Mouse (Mus musculus): ENCODE data around the gene Katnal1. TPM values are rescaled to one million over a fixed set of nuclear protein-coding genes. Genes with fewer than 3 reads are reported as not detected.

Katnal1 gene
- polyA plus RNA-seq, 1 experiment from 2014 or later, result 21.0 TPM

GRCm38 (mm10) chr5:148965691-148966333, 36.7 kb upstream of the Katnal1 start:
- Histone ChIP-seq H3K4me3 (no peak overlapping the region), H3K36me3 (no peaks in the 10 kb centered on the region), H3K4me2 (replicated peaks) (peak overlapping the region; percentile 36), H3K4me1 (peaks cover 52% of the 10 kb centered on the region), H3K27me3 (no peaks in the 10 kb centered on the region), H3K27ac (peak overlapping the region; percentile 81), H3K9ac (peak overlapping the region; percentile 20; the same call in 1 of the 2 replicates), H3K9me3 (no peaks in the 10 kb centered on the region)
- peak; percentile 78 for ATAC-seq (ENCODE audit: low FRiP score, low read depth)
- 6% methylated on average over 13 of the region's 13 CpGs for WGBS

DNA sequence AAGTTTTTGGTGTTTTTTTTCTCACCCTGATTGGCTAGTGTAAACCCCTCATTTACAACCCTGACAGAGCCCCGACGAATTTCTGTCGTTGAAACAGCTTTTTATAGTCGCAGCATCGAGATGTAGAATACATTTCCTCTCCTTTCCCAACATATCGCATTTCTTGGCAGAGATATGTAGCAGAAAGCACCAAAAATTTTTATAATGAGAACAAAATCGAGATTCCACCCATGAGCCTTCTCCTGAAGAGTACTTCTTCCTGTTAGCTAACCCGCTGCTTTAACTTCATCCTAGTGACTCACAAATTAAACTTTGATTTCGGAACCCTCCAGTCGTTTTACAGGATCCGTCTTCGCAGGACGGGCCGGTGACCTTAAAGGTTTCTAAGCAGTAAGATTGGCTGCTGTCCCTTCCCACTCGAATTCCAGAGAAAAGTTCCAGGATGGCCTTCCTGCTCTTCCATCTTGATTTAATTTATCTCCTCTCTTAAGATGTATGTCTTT, 36.0 kb upstream of the Katnal1 start:
- Histone ChIP-seq H3K27ac (peak overlapping the region; percentile 81), H3K9ac (no peak overlapping the region), H3K4me2 (replicated peaks) (peak overlapping the region; percentile 36), H3K9me3 (no peaks in the 10 kb centered on the region), H3K4me3 (no peak overlapping the region), H3K36me3 (no peaks in the 10 kb centered on the region), H3K27me3 (no peaks in the 10 kb centered on the region), H3K4me1 (peaks cover 56% of the 10 kb centered on the region)
- 34% methylated on average over 15 of the region's 15 CpGs for WGBS
- ATAC-seq (ENCODE audit: low FRiP score, low read depth), result no peak

GRCm38 (mm10) chr5:148964251-148964650, 35.1 kb upstream of the Katnal1 start:
- Histone ChIP-seq H3K9ac (no peak overlapping the region), H3K27me3 (no peaks in the 10 kb centered on the region), H3K4me3 (no peak overlapping the region), H3K4me1 (peaks cover 56% of the 10 kb centered on the region), H3K9me3 (no peaks in the 10 kb centered on the region), H3K27ac (peak overlapping the region; percentile 22; the same call in 1 of the 2 replicates), H3K4me2 (replicated peaks) (no peak overlapping the region), H3K36me3 (no peaks in the 10 kb centered on the region)
- no peak for ATAC-seq (ENCODE audit: low FRiP score, low read depth)
- WGBS, result 88% methylated on average over 1 of the region's 1 CpGs

GRCm38 (mm10) chr5:148960211-148960610, 31.1 kb upstream of the Katnal1 start:
- H3K4me1 ChIP-seq, result peaks cover 33% of the 10 kb centered on the region
- no peak overlapping the region for H3K4me3 ChIP-seq
- 60% methylated on average over 10 of the region's 10 CpGs for WGBS
- H3K27me3 ChIP-seq, result no peaks in the 10 kb centered on the region
- no peaks in the 10 kb centered on the region for H3K9me3 ChIP-seq
- H3K4me2 ChIP-seq (replicated peaks), result peak overlapping the region; percentile 87
- peak overlapping the region; percentile 7; the same call in 1 of the 2 replicates for H3K27ac ChIP-seq
- no peak for ATAC-seq (ENCODE audit: low FRiP score, low read depth)
- peak overlapping the region; percentile 57 for H3K9ac ChIP-seq
- no peaks in the 10 kb centered on the region for H3K36me3 ChIP-seq

DNA sequence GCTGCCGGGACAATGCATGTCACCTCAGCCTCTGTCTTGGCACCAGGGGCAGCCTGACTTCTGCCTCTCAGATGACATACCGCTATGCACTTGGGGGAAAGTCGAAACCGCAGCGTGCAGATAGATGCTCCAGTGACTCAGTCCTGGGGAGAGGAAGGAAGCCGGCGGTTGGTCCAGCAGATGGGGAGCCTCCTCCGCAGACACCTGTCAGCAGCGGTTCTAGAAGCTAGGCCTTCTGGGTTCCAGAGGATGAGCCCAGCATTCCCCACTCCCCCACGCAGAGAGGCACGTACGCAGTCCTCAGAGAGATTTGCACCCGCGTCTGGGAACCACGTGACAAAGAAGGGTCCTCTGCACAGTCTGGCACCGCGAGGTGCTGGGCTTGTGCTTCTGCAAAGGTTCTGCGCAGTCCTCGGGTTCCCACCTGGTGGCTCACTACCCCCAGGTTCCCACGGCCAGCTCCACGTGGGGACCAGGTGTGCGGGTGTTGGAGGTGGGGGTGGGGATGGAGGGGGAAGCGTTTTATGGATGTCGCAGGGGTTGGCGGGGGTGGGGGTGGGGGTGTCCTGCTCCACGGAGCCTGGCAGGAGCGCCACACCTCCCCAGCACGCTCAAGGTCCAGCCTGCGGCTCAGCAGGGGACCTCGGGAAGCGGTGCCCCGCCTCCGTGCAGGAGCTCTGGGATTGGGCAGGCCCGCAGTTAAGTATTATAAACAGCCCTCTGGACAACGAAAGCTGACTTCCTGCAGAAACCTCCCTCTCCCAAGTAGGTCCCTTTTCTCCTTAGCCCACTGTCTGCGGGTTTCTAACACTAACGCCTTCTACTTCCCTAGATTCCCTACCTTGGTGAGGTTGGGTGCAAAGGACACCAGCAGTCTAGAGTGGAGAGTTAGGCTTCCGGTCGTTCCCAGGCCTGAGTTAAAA, 30.2 kb upstream of the Katnal1 start:
- no peaks in the 10 kb centered on the region for H3K27me3 ChIP-seq
- peak overlapping the region; percentile 7; the same call in 1 of the 2 replicates for H3K27ac ChIP-seq
- peaks cover 26% of the 10 kb centered on the region for H3K4me1 ChIP-seq
- no peaks in the 10 kb centered on the region for H3K9me3 ChIP-seq
- H3K36me3 ChIP-seq, result no peaks in the 10 kb centered on the region
- peak; percentile 73 for ATAC-seq (ENCODE audit: low FRiP score, low read depth)
- peak overlapping the region; percentile 45 for H3K4me3 ChIP-seq
- H3K9ac ChIP-seq, result peak overlapping the region; percentile 57
- peak overlapping the region; percentile 87 for H3K4me2 ChIP-seq (replicated peaks)
- 1% methylated on average over 39 of the region's 39 CpGs for WGBS

GRCm38 (mm10) chr5:148958355-148958754, 29.2 kb upstream of the Katnal1 start:
- no peaks in the 10 kb centered on the region for H3K9me3 ChIP-seq
- H3K4me3 ChIP-seq, result 0 out of 2 replicates have a peak overlapping the region, but pooled peaks have one; percentile 45
- H3K4me2 ChIP-seq (replicated peaks), result no peak overlapping the region
- no peaks in the 10 kb centered on the region for H3K27me3 ChIP-seq
- no peak overlapping the region for H3K27ac ChIP-seq
- H3K4me1 ChIP-seq, result peaks cover 25% of the 10 kb centered on the region
- 44% methylated on average over 9 of the region's 9 CpGs for WGBS
- H3K36me3 ChIP-seq, result no peaks in the 10 kb centered on the region
- ATAC-seq (ENCODE audit: low FRiP score, low read depth), result no peak
- no peak overlapping the region for H3K9ac ChIP-seq

- H3K36me3 ChIP-seq, result no peaks in the 10 kb centered on the region
- WGBS, result 49% methylated on average over 9 of the region's 9 CpGs
- H3K4me1 ChIP-seq, result peaks cover 25% of the 10 kb centered on the region
- H3K9me3 ChIP-seq, result no peaks in the 10 kb centered on the region
- ATAC-seq (ENCODE audit: low FRiP score, low read depth), result no peak
- no peak overlapping the region for H3K4me2 ChIP-seq (replicated peaks)
- H3K9ac ChIP-seq, result no peak overlapping the region
- H3K27me3 ChIP-seq, result no peaks in the 10 kb centered on the region
- no peak overlapping the region for H3K4me3 ChIP-seq
- no peak overlapping the region for H3K27ac ChIP-seq
Measured at GRCm38 (mm10) chr5:148956898-148957535, 27.9 kb upstream of the Katnal1 start.

GRCm38 (mm10) chr5:148956091-148956490, 27.0 kb upstream of the Katnal1 start:
- no peaks in the 10 kb centered on the region for H3K36me3 ChIP-seq
- no peaks in the 10 kb centered on the region for H3K9me3 ChIP-seq
- H3K9ac ChIP-seq, result no peak overlapping the region
- H3K4me3 ChIP-seq, result no peak overlapping the region
- no peak for ATAC-seq (ENCODE audit: low FRiP score, low read depth)
- no peak overlapping the region for H3K4me2 ChIP-seq (replicated peaks)
- no peaks in the 10 kb centered on the region for H3K27me3 ChIP-seq
- H3K4me1 ChIP-seq, result peaks cover 26% of the 10 kb centered on the region
- WGBS, result 87% methylated on average over 9 of the region's 9 CpGs
- no peak overlapping the region for H3K27ac ChIP-seq

DNA sequence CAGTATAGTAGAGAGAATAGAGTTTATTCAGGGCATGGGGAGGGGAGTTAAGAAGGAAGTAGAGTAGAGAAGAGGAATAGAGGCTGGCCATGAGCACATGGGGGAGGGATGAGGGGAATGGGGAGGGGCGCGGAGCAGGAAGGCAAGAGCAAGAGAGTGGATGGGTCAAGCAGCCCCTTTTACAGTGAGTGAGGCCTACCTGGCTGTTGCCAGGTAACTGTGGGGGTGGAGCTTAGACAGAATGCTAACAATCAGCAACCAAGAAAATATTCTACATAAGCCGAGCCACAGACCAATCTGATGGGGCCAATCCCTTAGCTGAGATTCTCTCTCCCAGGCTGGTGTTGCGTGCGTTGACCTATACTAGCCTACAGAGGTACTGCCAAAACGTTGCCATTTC, 26.5 kb upstream of the Katnal1 start:
- H3K27me3 ChIP-seq, result no peaks in the 10 kb centered on the region
- H3K9ac ChIP-seq, result no peak overlapping the region
- no peak overlapping the region for H3K27ac ChIP-seq
- H3K9me3 ChIP-seq, result no peaks in the 10 kb centered on the region
- peaks cover 31% of the 10 kb centered on the region for H3K4me1 ChIP-seq
- no peaks in the 10 kb centered on the region for H3K36me3 ChIP-seq
- no peak overlapping the region for H3K4me3 ChIP-seq
- ATAC-seq (ENCODE audit: low FRiP score, low read depth), result no peak
- 93% methylated on average over 6 of the region's 6 CpGs for WGBS
- H3K4me2 ChIP-seq (replicated peaks), result no peak overlapping the region

DNA sequence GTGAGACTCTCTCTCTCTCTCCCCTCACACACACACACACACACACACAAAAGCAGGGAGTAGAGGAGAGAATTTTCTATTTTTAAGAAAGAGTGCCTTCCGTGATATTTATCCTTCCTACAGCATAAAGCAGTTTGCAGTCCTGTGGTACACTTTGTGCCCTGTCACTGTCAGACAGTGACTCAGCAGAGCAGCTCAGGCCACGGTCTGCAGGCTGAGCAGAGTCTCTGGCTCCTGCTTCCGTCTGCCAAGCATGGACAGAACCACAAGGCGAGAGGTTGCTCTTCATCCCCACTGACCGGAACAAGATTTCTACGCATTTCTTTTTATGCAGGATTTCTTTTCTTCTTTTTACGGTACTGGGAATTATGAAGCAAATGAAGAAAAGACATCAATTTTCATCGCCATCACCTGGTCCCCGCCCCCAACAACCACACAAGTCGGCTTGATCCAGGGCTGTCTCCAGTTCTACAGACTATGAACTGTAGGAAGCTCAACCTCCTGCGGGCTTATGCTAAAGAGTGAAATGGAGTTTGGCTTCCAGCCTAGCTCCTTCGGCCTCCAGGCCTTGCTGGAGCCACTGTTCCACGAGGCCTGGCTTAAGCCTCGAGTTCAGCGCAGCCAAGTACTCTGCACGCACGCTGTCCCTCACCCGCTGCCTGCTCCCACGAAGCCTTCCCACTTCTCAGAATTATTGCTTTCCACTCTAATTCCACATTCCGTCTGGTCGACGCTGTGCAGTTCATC, 25.4 kb upstream of the Katnal1 start:
- no peak overlapping the region for H3K9ac ChIP-seq

DNA sequence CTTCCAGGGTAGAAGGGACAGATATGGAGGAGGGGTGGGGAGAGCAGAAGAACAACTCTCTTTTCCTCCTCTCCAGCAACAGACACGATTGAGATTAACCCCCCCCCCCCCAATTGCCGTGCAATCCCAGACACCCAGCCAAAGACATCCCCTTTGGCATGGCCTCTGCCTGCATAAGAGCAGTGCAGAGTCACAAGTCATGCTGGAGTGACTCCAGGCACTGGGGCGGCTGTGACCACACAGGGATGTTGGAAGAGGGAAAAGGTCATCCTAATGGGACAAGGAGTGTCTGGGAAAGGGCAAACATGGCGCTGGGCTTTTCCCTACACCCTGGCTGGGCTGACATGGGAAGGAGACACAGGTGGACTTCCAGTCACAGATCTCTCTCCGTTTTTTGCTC, 24.0 kb upstream of the Katnal1 start:
- Histone ChIP-seq H3K4me2 (replicated peaks) (no peak overlapping the region), H3K27ac (no peak overlapping the region), H3K36me3 (no peaks in the 10 kb centered on the region), H3K4me3 (no peak overlapping the region), H3K4me1 (peaks cover 29% of the 10 kb centered on the region), H3K27me3 (no peaks in the 10 kb centered on the region), H3K9me3 (no peaks in the 10 kb centered on the region), H3K9ac (no peak overlapping the region)
- 86% methylated on average over 5 of the region's 5 CpGs for WGBS
- no peak for ATAC-seq (ENCODE audit: low FRiP score, low read depth)

More for the DNA sequence above, 25.4 kb upstream of the Katnal1 start:
- Histone ChIP-seq H3K4me3 (no peak overlapping the region), H3K27me3 (no peaks in the 10 kb centered on the region), H3K4me1 (peaks cover 32% of the 10 kb centered on the region), H3K9me3 (no peaks in the 10 kb centered on the region), H3K27ac (no peak overlapping the region; the same call in 1 of the 2 replicates), H3K4me2 (replicated peaks) (no peak overlapping the region), H3K36me3 (no peaks in the 10 kb centered on the region)
- 76% methylated on average over 22 of the region's 22 CpGs for WGBS
- ATAC-seq (ENCODE audit: low FRiP score, low read depth), result no peak

All from limb, embryonic 13.5 days (tissue).